Mouse (Mus musculus) adrenal gland, adult 10 weeks (tissue): ENCODE results near the gene Pfn3. TPM values are rescaled to one million over a fixed set of nuclear protein-coding genes. Genes with fewer than 3 reads are reported as not detected.

ENCODE experiments used
- polyA plus RNA-seq: library from polyadenylated mRNA; stranded (reverse); fragments of 350-450 nt; fragmentation: Illumina TruSeq; extraction: RNeasy Lipid Tissue Mini Kit (QIAGEN cat#74804); gene quantifications from one replicate; pipeline ENCODE4 v1.2.3, GENCODE M21; 2014; ENCODE audit warnings: low read depth, low replicate concordance

The Pfn3 gene
- polyA plus RNA-seq: not detected

DNA sequence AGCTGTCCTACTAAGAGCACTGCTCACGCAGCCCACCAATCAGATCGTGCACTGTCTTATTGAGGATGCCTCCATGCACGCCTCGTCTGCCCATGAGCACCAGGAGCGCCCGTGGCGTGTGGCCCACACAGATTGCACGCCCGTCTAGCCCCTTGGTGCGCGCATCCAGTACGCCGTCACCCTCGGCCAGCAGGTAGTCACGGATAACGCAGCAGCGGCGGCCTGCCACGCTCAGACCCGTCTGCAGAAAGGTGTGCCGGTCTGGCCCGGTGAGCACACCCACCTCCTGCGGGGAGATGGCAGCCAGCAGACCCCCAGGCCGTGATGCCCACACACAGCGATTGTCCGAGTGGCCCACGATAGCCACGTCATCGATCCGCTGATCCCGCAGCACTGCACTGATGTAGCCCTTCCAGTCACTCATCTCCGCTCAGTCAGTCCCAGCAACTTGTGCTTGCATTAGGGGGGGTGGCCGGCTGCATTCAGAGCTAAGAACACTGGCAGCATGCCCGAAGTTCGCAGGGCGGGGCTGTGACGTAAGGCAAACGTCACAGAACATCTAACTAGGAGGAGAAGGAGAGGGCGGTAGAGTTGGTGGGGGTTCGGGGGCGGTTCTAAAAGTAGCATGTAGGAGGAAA lies at the start of gene Pfn3:
Gene Pfn3 (minus strand): TSS at position 490 of the 638 bp plus-strand sequence.

DNA sequence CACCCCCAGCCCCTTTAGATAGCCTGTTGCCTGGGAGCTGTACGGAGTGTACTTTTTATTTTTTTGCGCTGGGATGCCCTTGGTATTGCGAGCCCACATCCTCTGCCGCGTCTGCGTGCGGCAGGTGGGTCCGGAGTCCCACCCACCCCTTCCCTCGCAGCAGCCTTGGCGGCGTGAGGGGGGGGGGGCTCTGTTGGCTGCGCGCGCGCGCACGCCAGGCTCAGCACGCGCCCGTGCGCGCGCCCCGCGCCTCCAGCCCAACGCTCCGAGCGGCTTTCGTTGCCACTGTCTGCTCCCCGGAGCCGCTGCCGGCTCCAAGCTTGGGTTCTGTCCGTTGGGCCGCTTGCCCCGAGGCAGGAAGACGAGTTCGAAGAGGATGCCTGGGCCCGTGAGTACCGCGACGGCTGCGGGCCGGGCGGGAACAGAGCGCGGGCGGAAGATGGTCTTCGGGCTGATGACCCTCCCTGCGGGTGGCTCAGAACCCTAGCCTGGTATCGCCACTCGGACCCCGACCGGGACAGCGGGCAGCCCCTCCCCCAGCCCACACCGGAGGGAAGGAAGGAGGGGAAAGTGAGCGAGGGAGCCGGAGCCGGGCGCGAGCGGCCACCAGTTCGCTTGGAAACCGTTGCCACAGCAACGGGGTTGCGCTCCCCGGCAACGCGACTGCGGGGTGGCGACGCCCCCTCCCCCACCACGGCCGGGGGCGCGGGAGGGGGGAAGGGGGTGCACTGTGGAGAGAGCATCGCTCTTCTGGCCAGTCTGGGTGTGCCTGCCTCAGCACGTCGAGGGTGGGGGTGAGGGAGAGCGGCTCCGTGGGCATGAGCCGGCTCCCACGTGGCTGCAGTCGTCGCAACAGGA lies 49.2 kb upstream of the Pfn3 start, which contains the start of gene Prr7:
Gene Prr7 (plus strand): TSS at position 241 of the 858 bp plus-strand sequence.

DNA sequence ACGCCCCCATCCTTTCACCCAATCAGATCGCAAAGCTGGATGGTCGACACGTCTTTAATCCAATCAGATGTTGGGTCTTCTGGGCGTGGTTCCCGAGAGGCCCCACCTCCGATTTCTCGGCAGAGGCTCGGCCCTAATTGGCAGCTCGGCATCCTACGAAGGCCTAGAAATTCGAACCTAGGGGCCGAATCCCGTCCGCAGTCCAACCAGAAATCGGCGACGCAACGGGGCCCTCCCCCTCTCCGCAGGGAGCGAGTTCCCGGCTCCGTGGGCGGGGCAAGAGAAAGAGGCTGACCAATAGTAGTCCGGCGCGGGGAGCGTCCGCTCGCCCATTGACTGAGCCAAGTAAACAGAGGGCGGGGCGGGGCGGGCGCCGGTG lies 29.9 kb upstream of the Pfn3 start, which contains the start of gene Grk6:
Gene Grk6 (plus strand): TSS at position 136 of the 379 bp plus-strand sequence.

DNA sequence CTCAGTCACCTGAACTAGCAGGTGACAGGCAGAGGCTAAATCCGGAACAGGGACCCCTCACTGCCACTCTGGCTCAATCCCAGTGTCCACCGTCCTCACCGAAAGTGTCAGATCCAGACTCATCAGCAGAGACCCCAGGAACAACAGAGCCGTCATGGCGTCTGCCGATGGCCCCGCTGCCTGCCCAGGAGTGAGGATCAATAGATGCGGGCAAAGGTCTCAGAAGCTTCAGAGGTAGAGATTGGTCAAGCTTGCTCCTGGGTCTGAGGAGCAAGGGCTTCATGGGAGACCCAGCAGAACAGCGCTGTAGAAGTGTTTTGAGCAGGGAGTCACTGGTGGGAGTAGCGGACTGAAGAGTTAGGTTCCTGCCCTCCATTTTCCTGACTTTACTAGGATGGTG lies 11.6 kb upstream of the Pfn3 start, which contains the start of gene F12:
Gene F12 (minus strand): TSS at position 181 of the 400 bp plus-strand sequence.

DNA sequence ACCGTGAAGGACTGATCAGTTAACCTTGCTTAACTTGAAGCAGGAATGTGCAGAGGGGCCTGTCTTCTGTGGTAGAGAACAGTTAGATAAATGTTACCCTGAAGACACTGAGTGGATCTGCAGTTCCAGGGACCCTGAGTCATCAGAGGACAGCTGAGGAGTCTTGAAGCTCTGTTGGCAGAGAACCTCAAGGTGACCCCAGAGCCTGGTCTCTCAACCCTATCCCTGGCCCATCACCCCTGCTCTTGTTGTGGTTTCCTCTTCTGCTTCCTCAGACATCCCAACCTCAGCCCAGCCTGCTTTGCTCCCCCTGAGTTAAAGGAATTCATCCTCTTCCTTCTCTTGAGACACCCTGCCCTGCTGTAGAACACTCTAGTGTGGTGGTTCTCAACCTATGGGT lies 16.9 kb downstream of the Pfn3 start, which contains the start of gene Slc34a1:
Gene Slc34a1 (plus strand): TSS at position 100 of the 400 bp plus-strand sequence.

DNA sequence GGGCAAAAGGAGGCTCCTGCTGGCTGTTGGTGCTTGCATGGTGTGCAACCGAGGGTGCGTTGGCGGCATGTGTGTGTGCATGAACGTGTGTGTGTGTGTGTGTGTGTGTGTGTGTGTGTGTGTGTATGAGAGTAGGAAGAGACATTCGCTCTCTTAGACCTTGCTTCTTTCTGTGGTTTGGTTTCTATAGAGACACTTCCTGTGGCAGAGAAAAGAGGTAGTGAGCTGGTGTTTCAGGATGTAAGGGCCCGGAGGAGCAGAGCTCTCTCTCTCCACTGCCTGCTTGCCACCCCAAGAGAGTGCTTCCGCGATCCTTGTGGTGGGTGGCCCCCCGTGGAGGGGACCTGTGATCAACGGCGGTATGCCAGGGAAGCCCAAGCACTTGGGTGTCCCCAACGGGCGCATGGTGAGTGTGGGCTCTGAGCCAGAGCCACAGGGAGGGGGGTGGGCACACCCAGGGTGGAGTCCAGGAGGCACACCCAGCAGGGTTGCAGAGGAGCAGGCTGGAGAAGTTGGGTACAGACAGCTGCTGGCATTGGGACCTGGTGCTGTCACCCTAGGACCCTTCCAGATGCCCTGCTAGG lies 45.4 kb downstream of the Pfn3 start, which contains the start of gene Rgs14:
Gene Rgs14 (plus strand): TSS at position 202 of the 584 bp plus-strand sequence.

Other genes with a start within 250 kb of the Pfn3 start
- gene Nsd1, start 205.4 kb downstream of the Pfn3 start, polyA plus RNA-seq: 87.9 TPM
- gene Prelid1, start 94.7 kb downstream of the Pfn3 start, polyA plus RNA-seq: 7.9 TPM
- 10.7 TPM for gene Rab24, start 93.3 kb downstream of the Pfn3 start, polyA plus RNA-seq
- not detected for gene Mxd3, start 85.4 kb downstream of the Pfn3 start, polyA plus RNA-seq
- 45.9 TPM for gene Lman2, start 52.4 kb downstream of the Pfn3 start, polyA plus RNA-seq
- not detected for gene Rgs14, start 45.5 kb downstream of the Pfn3 start, polyA plus RNA-seq
- gene Slc34a1, start 17.0 kb downstream of the Pfn3 start, polyA plus RNA-seq: not detected
- gene F12, start 11.6 kb upstream of the Pfn3 start, polyA plus RNA-seq: not detected
- 7.3 TPM for gene Grk6, start 29.8 kb upstream of the Pfn3 start, polyA plus RNA-seq
- gene Prr7, start 49.0 kb upstream of the Pfn3 start, polyA plus RNA-seq: not detected
- 1.9 TPM for gene Dbn1, start 72.9 kb upstream of the Pfn3 start, polyA plus RNA-seq
- 0.17 TPM for gene Pdlim7, start 98.4 kb upstream of the Pfn3 start, polyA plus RNA-seq
- not detected for gene Dok3, start 114.1 kb upstream of the Pfn3 start, polyA plus RNA-seq
- gene Ddx41, start 121.4 kb upstream of the Pfn3 start, polyA plus RNA-seq: 2.4 TPM
- gene Fam193b, start 155.9 kb upstream of the Pfn3 start, polyA plus RNA-seq: 4.1 TPM
- gene Tmed9, start 158.5 kb upstream of the Pfn3 start, polyA plus RNA-seq: 86.5 TPM
- 2.7 TPM for gene B4galt7, start 184.7 kb upstream of the Pfn3 start, polyA plus RNA-seq
- gene Caml, start 207.8 kb upstream of the Pfn3 start, polyA plus RNA-seq: 48.3 TPM
- 69.3 TPM for gene Ddx46, start 219.8 kb upstream of the Pfn3 start, polyA plus RNA-seq